Mouse (Mus musculus) liver, embryonic 15.5 days (tissue): Measurements from ENCODE around the gene Slc35g2. TPM values are rescaled to one million over a fixed set of nuclear protein-coding genes. Genes with fewer than 3 reads are reported as not detected.

Experiments used
- ATAC-seq: fragments of 200-750 bp; cut with Nextera tagmentation; 2 replicates; pipeline ENCODE4 v1.8.0; 2017; ENCODE audit warnings: moderate number of reproducible peaks, mild to moderate bottlenecking, moderate library complexity; ENCODE audit not compliant: insufficient read depth
- H3K27ac ChIP-seq: fragments of 300-500 bp; sonication (generic); replicated peaks from 2 replicates; pipeline ENCODE4 v1.5.1; 2015; ENCODE audit warnings: mild to moderate bottlenecking, inconsistent platforms
- H3K27me3 ChIP-seq: fragments of 300-500 bp; sonication (generic); 2 replicates; pipeline ENCODE4 v1.6.1; 2015; ENCODE audit warnings: mild to moderate bottlenecking, inconsistent platforms
- H3K36me3 ChIP-seq: fragments of 300-500 bp; sonication (generic); replicated peaks from 2 replicates; pipeline ENCODE4 v1.6.1; 2015; ENCODE audit warnings: moderate library complexity, mild to moderate bottlenecking, inconsistent platforms
- H3K4me1 ChIP-seq: fragments of 300-500 bp; sonication (generic); replicated peaks from 2 replicates; pipeline ENCODE4 v1.6.1; 2015; ENCODE audit warnings: inconsistent platforms
- H3K4me2 ChIP-seq: fragments of 300-500 bp; sonication (generic); 2 replicates; pipeline ENCODE4 v1.6.1; 2015; ENCODE audit warnings: moderate library complexity, mild to moderate bottlenecking, inconsistent platforms
- H3K4me3 ChIP-seq: fragments of 300-500 bp; sonication (generic); replicated peaks from 2 replicates; pipeline ENCODE4 v1.5.1; 2015; ENCODE audit warnings: mild to moderate bottlenecking, inconsistent platforms
- H3K9ac ChIP-seq: fragments of 300-500 bp; sonication (generic); 2 replicates; pipeline ENCODE4 v1.6.1; 2015; ENCODE audit warnings: moderate library complexity, mild to moderate bottlenecking, inconsistent platforms
- H3K9me3 ChIP-seq: fragments of 300-500 bp; sonication (generic); replicated peaks from 2 replicates; pipeline ENCODE4 v1.6.1; 2016; ENCODE audit warnings: inconsistent platforms
- WGBS: fragments of 180-500 bp; shearing (Covaris S2); methylation state at CpG from one replicate; pipeline ENCODE4 v1.1.7; 2015; ENCODE audit warnings: mixed read lengths; ENCODE audit not compliant: insufficient replicate concordance; 5-methylcytosine and 5-hydroxymethylcytosine counted together
- polyA plus RNA-seq: library from polyadenylated mRNA; unstranded; fragments of >200 nt; fragmentation: Nextera tagmentation; extraction: Ambion mirVana; gene quantifications from 2 replicates; pipeline ENCODE4 v1.2.1, GENCODE M21; 2015

The Slc35g2 gene
- polyA plus RNA-seq, 1 experiment from 2014 or later, result 1.1 TPM

DNA sequence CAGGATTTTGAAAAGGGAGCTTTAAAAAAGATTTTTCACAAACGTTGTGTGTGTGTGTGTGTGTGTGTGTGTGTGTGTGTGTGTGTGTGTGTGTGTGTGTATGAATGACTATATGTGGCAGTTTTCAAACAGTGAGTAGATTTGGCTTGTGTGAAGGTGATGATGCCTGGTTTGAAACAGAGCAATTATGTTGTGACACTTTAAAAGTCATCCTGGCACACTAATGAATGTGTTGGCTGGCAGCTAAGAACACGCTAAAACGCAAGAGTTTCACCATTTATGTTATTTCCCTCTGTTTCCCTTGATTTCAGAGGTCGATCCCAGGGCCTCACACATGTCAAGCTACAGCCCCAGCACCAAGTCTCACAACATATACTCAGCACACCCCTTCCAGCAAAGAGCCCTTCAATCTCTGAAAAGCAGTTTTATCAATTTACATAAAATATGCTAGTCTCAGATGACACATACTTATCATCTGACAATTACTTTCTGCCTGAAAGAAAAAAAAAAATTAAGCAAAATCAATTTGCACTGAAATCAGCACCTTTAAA lies 12.8 kb downstream of the Slc35g2 start:
- Histone ChIP-seq H3K4me3 (no peak overlapping the region), H3K4me1 (no peaks in the 10 kb centered on the region), H3K9ac (no peak overlapping the region), H3K4me2 (no peak overlapping the region), H3K9me3 (no peaks in the 10 kb centered on the region), H3K27me3 (no peaks in the 10 kb centered on the region), H3K36me3 (no peaks in the 10 kb centered on the region), H3K27ac (no peak overlapping the region)
- WGBS, result 61% methylated on average over 4 of the region's 4 CpGs
- ATAC-seq, result no peak

GRCm38 (mm10) chr9:100555686-100556085 lies 15.2 kb downstream of the Slc35g2 start:
- H3K36me3 ChIP-seq, result no peaks in the 10 kb centered on the region
- no peaks in the 10 kb centered on the region for H3K27me3 ChIP-seq
- H3K4me2 ChIP-seq, result no peak overlapping the region
- no peak overlapping the region for H3K27ac ChIP-seq
- 68% methylated on average over 5 of the region's 5 CpGs for WGBS
- H3K9ac ChIP-seq, result no peak overlapping the region
- H3K4me3 ChIP-seq, result no peak overlapping the region
- H3K9me3 ChIP-seq, result no peaks in the 10 kb centered on the region
- no peak for ATAC-seq
- H3K4me1 ChIP-seq, result no peaks in the 10 kb centered on the region

- Histone ChIP-seq H3K27ac (no peak overlapping the region), H3K27me3 (no peaks in the 10 kb centered on the region), H3K4me3 (no peak overlapping the region), H3K36me3 (peaks cover 8% of the 10 kb centered on the region), H3K9ac (no peak overlapping the region), H3K4me1 (peaks cover 25% of the 10 kb centered on the region), H3K9me3 (0 out of 2 replicates have a peak, but pooled peaks cover 5% of the 10 kb centered on the region), H3K4me2 (no peak overlapping the region)
- WGBS, result 80% methylated on average over 2 of the region's 2 CpGs
- ATAC-seq, result no peak
Observed at GRCm38 (mm10) chr9:100548313-100548712, 22.6 kb downstream of the Slc35g2 start.

DNA sequence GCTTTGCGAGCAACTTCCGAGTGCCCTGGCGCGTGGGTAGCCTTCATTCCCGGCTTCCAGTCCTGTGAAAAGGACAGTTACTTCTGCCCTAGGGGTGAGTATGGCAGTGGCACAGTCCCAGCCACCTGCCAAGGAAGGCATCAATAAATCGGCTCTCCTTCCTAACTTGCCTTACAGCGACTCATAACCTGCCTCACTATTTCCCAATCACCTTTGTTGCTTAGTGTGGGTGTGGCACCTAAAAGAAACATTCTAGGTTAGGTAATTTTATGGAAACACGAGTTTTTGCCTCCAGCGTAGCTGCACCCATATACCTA lies 24.3 kb downstream of the Slc35g2 start:
- Histone ChIP-seq H3K4me1 (peaks cover 29% of the 10 kb centered on the region), H3K9ac (peak overlapping the region; percentile 73), H3K4me3 (peak overlapping the region; percentile 84), H3K36me3 (peaks cover 8% of the 10 kb centered on the region), H3K9me3 (0 out of 2 replicates have a peak, but pooled peaks cover 5% of the 10 kb centered on the region), H3K27ac (peak overlapping the region; percentile 68), H3K4me2 (peak overlapping the region; percentile 89), H3K27me3 (no peaks in the 10 kb centered on the region)
- 0 out of 2 replicates have a peak, but pooled peaks have one; percentile 13 for ATAC-seq
- 8% methylated on average over 9 of the region's 9 CpGs for WGBS

- H3K4me3 ChIP-seq, result peak within 1 kb of the TSS; percentile 84
- H3K9ac ChIP-seq, result peak within 1 kb of the TSS; percentile 94
- H3K36me3 ChIP-seq, result peaks cover 8% of the 10 kb centered on the region
- H3K4me2 ChIP-seq, result peak within 1 kb of the TSS; percentile 89
- H3K27ac ChIP-seq, result peak within 1 kb of the TSS; percentile 89
- ATAC-seq, result peak; percentile 99
- 0 out of 2 replicates have a peak, but pooled peaks cover 5% of the 10 kb centered on the region for H3K9me3 ChIP-seq
- under 1% methylated on average over 93 of the region's 93 CpGs for WGBS
- no peaks in the 10 kb centered on the region for H3K27me3 ChIP-seq
- H3K4me1 ChIP-seq, result peaks cover 31% of the 10 kb centered on the region
Observed at GRCm38 (mm10) chr9:100545715-100546593, 24.9 kb downstream of the Slc35g2 start, which contains the start of gene Nck1. TSS of gene Nck1 (minus strand) at chr9:100546134.

- ATAC-seq, result no peak
- Histone ChIP-seq H3K9ac (peak overlapping the region; percentile 94), H3K27me3 (no peaks in the 10 kb centered on the region), H3K9me3 (0 out of 2 replicates have a peak, but pooled peaks cover 5% of the 10 kb centered on the region), H3K36me3 (peaks cover 11% of the 10 kb centered on the region), H3K27ac (peak overlapping the region; percentile 89), H3K4me2 (peak overlapping the region; percentile 89), H3K4me1 (peaks cover 39% of the 10 kb centered on the region), H3K4me3 (peak overlapping the region; percentile 84)
- whole genome bisulfite sequencing, result 1% methylated on average over 38 of the region's 38 CpGs
Observed at GRCm38 (mm10) chr9:100544948-100545714, 25.8 kb downstream of the Slc35g2 start.

DNA sequence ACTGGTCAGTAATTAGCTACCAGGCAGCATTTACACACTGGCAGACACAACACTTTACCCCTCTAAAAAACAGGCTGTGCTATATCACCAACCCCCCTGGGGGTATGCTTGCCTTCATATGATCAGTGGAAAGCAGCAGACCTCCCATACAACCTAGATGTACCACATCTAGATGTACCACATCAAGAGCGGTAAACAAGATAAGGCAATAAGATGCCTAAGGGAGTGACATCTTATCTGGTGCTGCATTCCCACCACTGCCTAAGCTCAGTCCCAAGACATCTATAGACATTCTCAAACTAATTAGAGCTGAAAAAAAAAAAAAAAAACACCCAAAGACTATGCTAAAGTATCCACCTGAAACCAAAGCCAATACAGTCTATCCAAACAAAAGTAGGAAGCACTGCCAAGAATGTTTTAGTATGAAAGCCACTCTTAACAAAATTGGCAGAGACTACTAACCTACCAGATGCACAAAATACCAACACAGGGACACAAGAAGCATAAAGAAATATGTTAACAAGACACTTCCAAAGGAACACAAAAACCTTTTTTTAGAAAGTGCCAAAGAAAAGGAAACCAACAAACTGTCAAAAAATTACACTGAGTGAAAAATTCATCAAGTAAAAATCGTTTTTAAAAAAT lies 35.1 kb downstream of the Slc35g2 start:
- Histone ChIP-seq H3K9me3 (no peaks in the 10 kb centered on the region), H3K9ac (no peak overlapping the region), H3K4me3 (no peak overlapping the region), H3K4me2 (no peak overlapping the region), H3K27ac (no peak overlapping the region), H3K27me3 (no peaks in the 10 kb centered on the region), H3K4me1 (peaks cover 36% of the 10 kb centered on the region), H3K36me3 (0 out of 2 replicates have a peak, but pooled peaks cover 3% of the 10 kb centered on the region)
- WGBS, result 55% methylated on average over 2 of the region's 2 CpGs
- ATAC-seq, result peak; percentile 37; the same call in 1 of the 2 replicates

DNA sequence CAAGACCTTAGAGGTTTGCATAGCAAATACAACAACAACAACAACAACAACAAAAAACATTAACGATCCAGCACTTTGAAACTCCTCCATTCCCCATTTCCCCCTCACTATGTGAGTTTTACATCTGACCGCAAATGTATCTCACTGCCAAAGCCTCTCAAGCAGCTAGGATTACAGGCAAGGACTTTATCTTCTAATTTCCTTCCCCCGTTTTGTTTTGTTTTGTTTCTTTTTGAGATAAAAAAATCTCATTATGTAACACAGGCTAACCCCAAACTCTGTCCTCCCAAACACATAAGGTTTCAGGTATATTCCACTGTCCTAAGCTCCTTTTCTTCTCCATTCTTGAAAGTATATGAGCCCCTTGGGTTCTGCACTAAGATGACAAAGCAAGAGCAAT lies 36.2 kb downstream of the Slc35g2 start:
- no peak for ATAC-seq
- H3K4me1 ChIP-seq, result peaks cover 30% of the 10 kb centered on the region
- WGBS, result 56% methylated on average over 3 of the region's 3 CpGs

DNA sequence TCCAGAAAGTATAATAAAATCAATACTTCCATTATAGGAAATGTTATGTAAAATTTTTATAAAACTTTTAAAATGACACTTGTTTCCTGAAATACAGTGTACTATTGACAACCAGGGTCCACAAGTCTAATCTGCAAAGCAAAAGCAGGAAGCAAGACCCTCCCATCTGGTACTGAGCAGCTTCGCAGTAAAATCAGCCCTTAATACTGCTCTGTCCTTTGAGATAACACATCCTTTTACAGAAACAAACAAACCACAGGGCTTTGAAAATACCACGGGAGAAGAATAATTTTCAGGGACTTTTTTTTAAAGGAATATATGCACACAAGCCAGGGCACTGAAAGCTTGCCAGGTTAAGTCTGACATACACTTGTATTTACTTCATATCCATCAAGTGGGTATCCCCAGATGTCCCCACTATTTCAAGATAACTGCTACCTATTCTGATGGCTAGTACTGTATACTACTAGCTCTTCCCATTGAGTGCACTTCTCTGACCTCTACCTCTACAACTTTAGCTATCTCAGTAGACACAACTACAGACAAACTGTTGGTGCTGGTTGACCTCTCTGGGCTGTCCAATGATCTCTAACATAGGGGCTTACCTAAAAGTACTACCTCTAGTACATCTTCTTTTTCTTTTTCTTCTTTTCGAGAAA lies 37.9 kb downstream of the Slc35g2 start:
- H3K4me3 ChIP-seq, result no peak overlapping the region
- 0 out of 2 replicates have a peak, but pooled peaks cover 4% of the 10 kb centered on the region for H3K36me3 ChIP-seq
- no peaks in the 10 kb centered on the region for H3K27me3 ChIP-seq
- 29% methylated on average over 3 of the region's 3 CpGs for WGBS
- ATAC-seq, result no peak
- peaks cover 30% of the 10 kb centered on the region for H3K4me1 ChIP-seq
- no peaks in the 10 kb centered on the region for H3K9me3 ChIP-seq
- no peak overlapping the region for H3K9ac ChIP-seq
- no peak overlapping the region for H3K4me2 ChIP-seq
- H3K27ac ChIP-seq, result no peak overlapping the region

More for the DNA sequence above, 36.2 kb downstream of the Slc35g2 start:
- Histone ChIP-seq H3K4me2 (no peak overlapping the region), H3K9ac (no peak overlapping the region), H3K9me3 (no peaks in the 10 kb centered on the region), H3K27ac (no peak overlapping the region), H3K36me3 (no peaks in the 10 kb centered on the region), H3K4me3 (no peak overlapping the region), H3K27me3 (no peaks in the 10 kb centered on the region)

DNA sequence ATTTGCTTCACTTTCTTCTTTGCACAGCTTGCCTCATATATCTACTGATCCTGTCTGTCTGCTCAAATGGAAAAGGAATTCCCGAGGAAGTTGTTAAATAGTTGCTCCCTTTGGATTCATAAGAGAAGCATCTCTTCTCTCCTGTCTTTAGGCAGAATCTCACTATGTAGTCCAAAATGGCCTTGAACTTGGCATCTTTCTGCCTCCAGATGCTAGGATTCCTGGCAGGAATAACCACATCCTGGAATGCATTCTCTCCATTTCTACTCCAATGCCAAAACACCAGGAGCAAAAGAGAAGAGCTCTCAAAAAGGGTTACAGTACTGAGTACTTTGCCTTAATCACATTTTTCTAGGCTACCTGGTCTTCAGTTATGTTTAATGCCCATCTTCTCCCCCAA lies 39.6 kb downstream of the Slc35g2 start:
- 18% methylated on average over 1 of the region's 1 CpGs for WGBS

More for the DNA sequence above, 39.6 kb downstream of the Slc35g2 start:
- Histone ChIP-seq H3K27me3 (no peaks in the 10 kb centered on the region), H3K4me3 (no peak overlapping the region), H3K9ac (no peak overlapping the region), H3K36me3 (0 out of 2 replicates have a peak, but pooled peaks cover 4% of the 10 kb centered on the region), H3K4me2 (no peak overlapping the region), H3K9me3 (no peaks in the 10 kb centered on the region), H3K27ac (no peak overlapping the region), H3K4me1 (peaks cover 25% of the 10 kb centered on the region)
- no peak for ATAC-seq
